Mouse (Mus musculus) lung, embryonic 14.5 days (tissue): ENCODE data around the gene Mboat1. TPM values are rescaled to one million over a fixed set of nuclear protein-coding genes. Genes with fewer than 3 reads are reported as not detected.
A peak's percentile ranks its signal among the peaks of the same experiment; 100 is the strongest.

Experiments used
- ATAC-seq: fragments of 200-750 bp; cut with Nextera tagmentation; 2 replicates; pipeline ENCODE4 v1.8.0; 2017; ENCODE audit warnings: mild to moderate bottlenecking, moderate TSS enrichment, moderate library complexity; ENCODE audit not compliant: insufficient read depth
- DNase-seq: peaks from one replicate; pipeline ENCODE4 v3.0.0-alpha.2; 2015
- H3K27ac ChIP-seq: fragments of 300-500 bp; sonication (generic); 2 replicates; pipeline ENCODE4 v1.5.1; 2014; ENCODE audit warnings: low read depth, mild to moderate bottlenecking, moderate library complexity
- H3K27me3 ChIP-seq: fragments of 300-500 bp; sonication (generic); 2 replicates; pipeline ENCODE4 v1.6.1; 2014; ENCODE audit warnings: low read length, control low read depth; ENCODE audit not compliant: insufficient read depth
- H3K36me3 ChIP-seq: fragments of 300-500 bp; sonication (generic); 2 replicates; pipeline ENCODE4 v1.6.1; 2014; ENCODE audit warnings: control low read depth; ENCODE audit not compliant: insufficient read depth
- H3K4me1 ChIP-seq: fragments of 300-500 bp; sonication (generic); 2 replicates; pipeline ENCODE4 v1.6.1; 2014; ENCODE audit warnings: antibody characterized with exemption, control low read depth; ENCODE audit not compliant: insufficient read depth
- H3K4me2 ChIP-seq: fragments of 300-500 bp; sonication (generic); 2 replicates; pipeline ENCODE4 v1.6.1; 2014; ENCODE audit warnings: mild to moderate bottlenecking
- H3K4me3 ChIP-seq: fragments of 300-500 bp; sonication (generic); 2 replicates; pipeline ENCODE4 v1.5.1; 2014; ENCODE audit warnings: low read depth, low read length
- H3K9ac ChIP-seq: fragments of 300-500 bp; sonication (generic); 2 replicates; pipeline ENCODE4 v1.6.1; 2014
- H3K9me3 ChIP-seq: fragments of 300-500 bp; sonication (generic); 2 replicates; pipeline ENCODE4 v1.6.1; 2016; ENCODE audit warnings: low read depth, low read length, control low read depth
- CTCF ChIP-seq: IDR thresholded peaks from 2 replicates; pipeline ENCODE4 v1.5.1; 2016; ENCODE audit warnings: antibody characterized with exemption, low read depth
- WGBS: fragments of 180-500 bp; shearing (Covaris S2); extraction: QIAGEN DNeasy Blood & Tissue Kit; methylation state at CpG from one replicate; pipeline ENCODE4 v1.1.7; 2014; 5-methylcytosine and 5-hydroxymethylcytosine counted together
- polyA plus RNA-seq: library from polyadenylated mRNA; unstranded; fragments of >200 nt; fragmentation: Nextera tagmentation; extraction: Ambion mirVana; gene quantifications from 2 replicates; pipeline ENCODE4 v1.2.1, GENCODE M21; 2014

Gene Mboat1
- polyA plus RNA-seq, result 25.9 and 28.3 TPM in 2 replicates

- H3K4me3 ChIP-seq, result peak within 1 kb of the TSS; percentile 69
- ATAC-seq, result peak; percentile 97
- peak within 1 kb of the TSS; percentile 90 for H3K4me2 ChIP-seq
- peak within 1 kb of the TSS; percentile 72 for H3K9ac ChIP-seq
- H3K27ac ChIP-seq, result peak within 1 kb of the TSS; percentile 32
- H3K4me1 ChIP-seq, result no peaks in the 10 kb centered on the region
- DNase-seq, result peak; percentile 87
- H3K27me3 ChIP-seq, result no peaks in the 10 kb centered on the region
- no peak for TF ChIP-seq CTCF
- no peaks in the 10 kb centered on the region for H3K9me3 ChIP-seq
- WGBS, result under 1% methylated on average over 51 of the region's 55 CpGs
- no peaks in the 10 kb centered on the region for H3K36me3 ChIP-seq
Observed at GRCm38 (mm10) chr13:30136243-30136922, at the start of gene Mboat1. Gene Mboat1 (plus strand): TSS chr13:30136489.

- Histone ChIP-seq H3K36me3 (no peaks in the 10 kb centered on the region), H3K4me1 (no peaks in the 10 kb centered on the region), H3K4me3 (no peak overlapping the region), H3K9ac (no peak overlapping the region), H3K9me3 (no peaks in the 10 kb centered on the region), H3K4me2 (no peak overlapping the region), H3K27ac (no peak overlapping the region), H3K27me3 (no peaks in the 10 kb centered on the region)
- WGBS, result 39% methylated on average over 2 of the region's 2 CpGs
- peak; percentile 66 for TF ChIP-seq CTCF
- ATAC-seq (no peak), DNase-seq (peak; percentile 35)
Observed at GRCm38 (mm10) chr13:30093086-30093485, 43.2 kb upstream of the Mboat1 start.

- WGBS, result 67% methylated on average over 4 of the region's 4 CpGs
- Histone ChIP-seq H3K9ac (no peak overlapping the region), H3K36me3 (no peaks in the 10 kb centered on the region), H3K27ac (no peak overlapping the region), H3K4me3 (no peak overlapping the region), H3K4me2 (no peak overlapping the region), H3K9me3 (no peaks in the 10 kb centered on the region), H3K4me1 (no peaks in the 10 kb centered on the region), H3K27me3 (no peaks in the 10 kb centered on the region)
- no peak for TF ChIP-seq CTCF
- no peak for ATAC-seq
- DNase-seq, result peak; percentile 55
Observed at GRCm38 (mm10) chr13:30095851-30096250, 40.4 kb upstream of the Mboat1 start.

- no peak for ATAC-seq
- peak; percentile 40 for DNase-seq
- Histone ChIP-seq H3K36me3 (no peaks in the 10 kb centered on the region), H3K9ac (no peak overlapping the region), H3K4me1 (no peaks in the 10 kb centered on the region), H3K4me2 (no peak overlapping the region), H3K9me3 (no peaks in the 10 kb centered on the region), H3K27me3 (no peaks in the 10 kb centered on the region), H3K27ac (no peak overlapping the region), H3K4me3 (no peak overlapping the region)
- WGBS, result 30% methylated on average over 4 of the region's 4 CpGs
- TF ChIP-seq CTCF, result no peak
Observed at GRCm38 (mm10) chr13:30096536-30096935, 39.8 kb upstream of the Mboat1 start.

- no peak overlapping the region for H3K27ac ChIP-seq
- WGBS, result 54% methylated on average over 4 of the region's 4 CpGs
- no peak overlapping the region for H3K9ac ChIP-seq
- no peaks in the 10 kb centered on the region for H3K36me3 ChIP-seq
- H3K9me3 ChIP-seq, result no peaks in the 10 kb centered on the region
- no peaks in the 10 kb centered on the region for H3K27me3 ChIP-seq
- no peak overlapping the region for H3K4me3 ChIP-seq
- peak; percentile 58 for DNase-seq
- H3K4me2 ChIP-seq, result no peak overlapping the region
- H3K4me1 ChIP-seq, result no peaks in the 10 kb centered on the region
- ATAC-seq, result peak; percentile 66; the same call in 1 of the 2 replicates
- no peak for TF ChIP-seq CTCF
Observed at GRCm38 (mm10) chr13:30109001-30109600, 27.2 kb upstream of the Mboat1 start.

GRCm38 (mm10) chr13:30115792-30116191, 20.5 kb upstream of the Mboat1 start:
- Histone ChIP-seq H3K9me3 (no peaks in the 10 kb centered on the region), H3K4me3 (no peak overlapping the region), H3K4me1 (no peaks in the 10 kb centered on the region), H3K27ac (no peak overlapping the region), H3K27me3 (no peaks in the 10 kb centered on the region), H3K36me3 (no peaks in the 10 kb centered on the region), H3K4me2 (no peak overlapping the region), H3K9ac (no peak overlapping the region)
- no peak for TF ChIP-seq CTCF
- ATAC-seq (no peak), DNase-seq (no peak)
- 85% methylated on average over 5 of the region's 5 CpGs for WGBS

GRCm38 (mm10) chr13:30136923-30137629, 787 bp downstream of the Mboat1 start:
- Histone ChIP-seq H3K4me3 (peak overlapping the region; percentile 69), H3K9ac (peak overlapping the region; percentile 72), H3K9me3 (no peaks in the 10 kb centered on the region), H3K27ac (no peak overlapping the region; the same call in 1 of the 2 replicates), H3K36me3 (no peaks in the 10 kb centered on the region), H3K4me2 (peak overlapping the region; percentile 90), H3K27me3 (no peaks in the 10 kb centered on the region), H3K4me1 (no peaks in the 10 kb centered on the region)
- TF ChIP-seq CTCF, result no peak
- 26% methylated on average over 13 of the region's 13 CpGs for WGBS
- DNase-seq, result peak; percentile 24
- ATAC-seq, result no peak
